Mouse (Mus musculus) left cerebral cortex, postnatal 25 days (tissue): Measurements from ENCODE around the gene Cln5. TPM values are rescaled to one million over a fixed set of nuclear protein-coding genes. Genes with fewer than 3 reads are reported as not detected.

Source experiments
- DNase-seq, 2 experiments: peaks; one replicate each; pipeline ENCODE4 v3.0.0; 2022; ENCODE audit warnings: low spot score in 2 of 2, mixed read lengths in 1 of 2
- intact Hi-C: fragments of 180-260 bp; cut with DNase I; formaldehyde crosslinking; loops from one replicate; pipeline ENCODE4 v1.15.1; 2025
- total RNA-seq, 2 experiments: library from RNA; stranded (reverse); gene quantifications; 2 replicates each; pipeline ENCODE4 v1.2.3; 2021

The Cln5 gene
- total RNA-seq = 1 to 10 TPM; 9.2 to 9.8 TPM

GRCm38 (mm10) chr14:103069864-103070611 is at the start of gene Cln5:
Gene Cln5, plus strand, starts transcription at chr14:103070216.
- intact Hi-C loops = loop anchor here (1.0 to 10.0 kb wide), 4 partner anchors 29 to 615 kb away; partner anchors contain the start of gene Fbxl3

GRCm38 (mm10) chr14:103029203-103029602 is 40.8 kb upstream of the Cln5 start:
- no peak for DNase-seq
- intact Hi-C loops = no loop called here

More at GRCm38 (mm10) chr14:103069864-103070611, at the start of gene Cln5:
- peak; percentile 88 to 93 for DNase-seq

- intact Hi-C loops = loop anchor here (2.0 kb wide), 1 partner anchor 13 kb away; the partner anchor contains the start of gene Acod1
These were observed 36.7 kb upstream of the Cln5 start for GRCm38 (mm10) chr14:103033271-103033823.

GRCm38 (mm10) chr14:103034076-103034475 is 35.9 kb upstream of the Cln5 start:
- intact Hi-C loops = no loop called here
- DNase-seq = no peak

More at GRCm38 (mm10) chr14:103033271-103033823, 36.7 kb upstream of the Cln5 start:
- peak in 1 of 2 experiments; percentile 15 for DNase-seq

GRCm38 (mm10) chr14:103037016-103037415 is 33.0 kb upstream of the Cln5 start:
- intact Hi-C loops = no loop called here
- DNase-seq = no peak

- intact Hi-C loops = loop anchor here (2.0 kb wide), 1 partner anchor 14 kb away; no protein-coding TSS in a partner anchor
- no peak for DNase-seq
These were observed 23.3 kb upstream of the Cln5 start, which contains the start of gene Acod1 for GRCm38 (mm10) chr14:103046677-103047076. Gene Acod1, plus strand, starts transcription at chr14:103046977.

- intact Hi-C loops = no loop called here
These were observed 21.5 kb upstream of the Cln5 start for GRCm38 (mm10) chr14:103048292-103049086.

GRCm38 (mm10) chr14:103051159-103051769 is 18.8 kb upstream of the Cln5 start:
- DNase-seq = peak; percentile 74 to 82
- intact Hi-C loops = loop anchor here (1.0 kb wide), 1 partner anchor 39 kb away; no protein-coding TSS in a partner anchor

More at GRCm38 (mm10) chr14:103048292-103049086, 21.5 kb upstream of the Cln5 start:
- DNase-seq = no peak

- intact Hi-C loops = no loop called here
These were observed 15.3 kb upstream of the Cln5 start for GRCm38 (mm10) chr14:103054731-103055130.

GRCm38 (mm10) chr14:103056601-103057000 is 13.4 kb upstream of the Cln5 start:
- intact Hi-C loops = no loop called here
- DNase-seq = no peak

More at GRCm38 (mm10) chr14:103054731-103055130, 15.3 kb upstream of the Cln5 start:
- no peak for DNase-seq

- intact Hi-C loops = no loop called here
- no peak for DNase-seq
These were observed 11.0 kb upstream of the Cln5 start for GRCm38 (mm10) chr14:103058998-103059397.

- intact Hi-C loops = no loop called here
- DNase-seq = no peak
These were observed 10.5 kb upstream of the Cln5 start for GRCm38 (mm10) chr14:103059495-103059894.

- intact Hi-C loops = loop anchor here (5.0 kb wide), 1 partner anchor 472 kb away; no protein-coding TSS in a partner anchor
- peak; percentile 75 to 80 for DNase-seq
These were observed 4.5 kb upstream of the Cln5 start for GRCm38 (mm10) chr14:103065294-103066167.

- DNase-seq = no peak
- intact Hi-C loops = loop anchor here (5.0 kb wide), 1 partner anchor 468 kb away; no protein-coding TSS in a partner anchor
These were observed 552 bp upstream of the Cln5 start for GRCm38 (mm10) chr14:103069465-103069863.

- DNase-seq = no peak
- intact Hi-C loops = loop anchor here (1.0 to 10.0 kb wide), 3 partner anchors 29 to 614 kb away; partner anchors contain the start of gene Fbxl3
These were observed 774 bp downstream of the Cln5 start for GRCm38 (mm10) chr14:103070790-103071189.

GRCm38 (mm10) chr14:103071471-103071870 is 1.5 kb downstream of the Cln5 start:
- no peak for DNase-seq
- intact Hi-C loops = loop anchor here (10.0 kb wide), 2 partner anchors 403 to 613 kb away; no protein-coding TSS in a partner anchor

GRCm38 (mm10) chr14:103072731-103073130 is 2.7 kb downstream of the Cln5 start:
- intact Hi-C loops = loop anchor here (10.0 kb wide), 2 partner anchors 402 to 612 kb away; no protein-coding TSS in a partner anchor
- no peak for DNase-seq

GRCm38 (mm10) chr14:103073825-103074224 is 3.8 kb downstream of the Cln5 start:
- no peak for DNase-seq
- intact Hi-C loops = loop anchor here (10.0 kb wide), 2 partner anchors 401 to 611 kb away; no protein-coding TSS in a partner anchor
